Mouse (Mus musculus): Measurements from ENCODE around the gene Tmem175.
A peak's percentile ranks its signal among the peaks of the same experiment; 100 is the strongest.

DNA sequence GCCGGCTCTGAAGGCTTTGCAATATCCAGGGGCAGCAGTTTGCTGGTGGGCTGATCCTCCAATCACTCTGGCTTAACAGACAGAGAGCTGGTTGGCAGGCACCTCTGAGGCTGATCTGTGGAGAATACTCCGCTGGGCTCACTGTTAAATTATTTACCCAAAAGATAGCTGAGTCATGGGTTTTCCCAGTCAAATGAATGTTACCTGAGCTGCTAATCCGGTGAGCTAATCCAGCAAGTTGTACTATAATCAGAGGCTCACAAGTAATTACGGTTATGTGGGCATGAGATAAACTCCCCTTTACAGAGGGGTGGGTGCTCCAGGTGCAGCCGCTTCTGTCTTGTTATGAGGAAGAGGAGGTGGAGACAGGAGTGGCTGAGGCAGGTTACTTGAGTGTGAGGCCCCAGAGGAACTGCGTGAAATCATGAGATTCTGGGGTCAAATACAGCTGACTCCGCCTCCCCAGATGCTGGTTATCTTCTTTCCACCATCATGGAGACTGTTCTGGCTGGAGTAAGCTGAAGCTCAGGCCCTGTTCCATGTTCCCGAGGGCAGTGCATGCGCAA lies 45.8 kb downstream of the Tmem175 start, which contains the start of gene Slc26a1:
- no peak for TF ChIP-seq CTCF (IDR thresholded peaks at IDR 0.05; ENCODE audit: low read depth)
- peak; percentile 57 for TF ChIP-seq EP300 (IDR thresholded peaks at IDR 0.05; ENCODE audit: low read depth)
